Comparison of ENCODE assay signal across 43 mouse cellular contexts in genomic region chr7:131150179-131150578, GRCm38 (mm10). TPM values are rescaled to one million over a fixed set of nuclear protein-coding genes. Genes with fewer than 3 reads are reported as not detected.
"Had no signal": no experiment of that assay in that cellular context is flagged by ENCODE, and none has a peak within 500 bp of the region (broad histone marks: within the 10 kb centered on the region; RNA-seq: fewer than 3 reads in every experiment).

No protein-coding gene starts in this region.

- DNase-seq: heart, postnatal 10 days; heart, postnatal 14 days; heart, postnatal 36 days; heart, postnatal 4 days; kidney, adult 11 months; kidney, adult 18-20 months; kidney, adult 2 months; kidney, adult 8-10 months; kidney, adult 9 months; kidney, postnatal 10 days; kidney, postnatal 14 days; kidney, postnatal 25 days; kidney, postnatal 36 days; kidney, postnatal 4 days; layer of hippocampus, adult 9-11 months; layer of hippocampus, postnatal 36 days had no signal

- H3K4me3 ChIP-seq: heart, embryonic 10.5 days; heart, embryonic 12.5 days; heart, embryonic 13.5 days; heart, embryonic 15.5 days; hindbrain, embryonic 10.5 days; hindbrain, embryonic 12.5 days; hindbrain, embryonic 13.5 days; hindbrain, embryonic 15.5 days; intestine, embryonic 15.5 days; kidney, embryonic 15.5 days; layer of hippocampus, adult 2 months had no signal

- H3K4me1 ChIP-seq: heart, embryonic 12.5 days; heart, embryonic 15.5 days; hindbrain, embryonic 10.5 days; hindbrain, embryonic 12.5 days; hindbrain, embryonic 13.5 days; hindbrain, embryonic 15.5 days; intestine, embryonic 15.5 days; kidney, embryonic 15.5 days had no signal

- ATAC-seq: hindbrain, embryonic 16.5 days; hindbrain, postnatal 0 days; inflammation-experienced regulatory T-cells, adult 6 months; intestine, embryonic 15.5 days; intestine, embryonic 16.5 days; intestine, postnatal 0 days had no signal

- H3K27ac ChIP-seq: heart, embryonic 10.5 days; heart, embryonic 13.5 days; heart, embryonic 15.5 days; hindbrain, embryonic 10.5 days; hindbrain, embryonic 12.5 days; hindbrain, embryonic 13.5 days; hindbrain, embryonic 14.5 days; hindbrain, embryonic 15.5 days; hindbrain, postnatal 0 days; intestine, embryonic 15.5 days; kidney, embryonic 15.5 days; kidney, postnatal 0 days; layer of hippocampus, adult 2 months had no signal

- H3K4me2 ChIP-seq: heart, embryonic 11.5 days; heart, embryonic 12.5 days; heart, embryonic 13.5 days; heart, embryonic 15.5 days; hindbrain, embryonic 12.5 days; hindbrain, embryonic 13.5 days; hindbrain, embryonic 14.5 days; hindbrain, embryonic 15.5 days; intestine, embryonic 15.5 days; kidney, embryonic 15.5 days had no signal

- H3K9me3 ChIP-seq: heart, embryonic 10.5 days; heart, embryonic 12.5 days; heart, embryonic 13.5 days; heart, embryonic 15.5 days; hindbrain, embryonic 10.5 days; hindbrain, embryonic 12.5 days; hindbrain, embryonic 13.5 days; hindbrain, embryonic 15.5 days; intestine, embryonic 15.5 days; kidney, embryonic 15.5 days had no signal

- H3K27me3 ChIP-seq: heart, embryonic 12.5 days; hindbrain, embryonic 12.5 days; hindbrain, embryonic 13.5 days; hindbrain, embryonic 15.5 days; intestine, embryonic 15.5 days; kidney, embryonic 15.5 days had no signal

- H3K9ac ChIP-seq: heart, embryonic 12.5 days; heart, embryonic 13.5 days; heart, embryonic 15.5 days; hindbrain, embryonic 12.5 days; hindbrain, embryonic 13.5 days; hindbrain, embryonic 14.5 days; hindbrain, embryonic 15.5 days; intestine, embryonic 15.5 days; kidney, embryonic 15.5 days had no signal

- H3K36me3 ChIP-seq: heart, embryonic 10.5 days; heart, embryonic 12.5 days; heart, embryonic 13.5 days; heart, embryonic 15.5 days; hindbrain, embryonic 10.5 days; hindbrain, embryonic 12.5 days; hindbrain, embryonic 13.5 days; hindbrain, embryonic 15.5 days; intestine, embryonic 15.5 days; kidney, embryonic 15.5 days had no signal

RNA-seq across cellular contexts. Expression of gene 4933402N03Rik, which starts 4.1 kb away (rescaled TPM):
- polyA plus RNA-seq: heart, embryonic 10.5 days; heart, embryonic 11.5 days; heart, embryonic 12.5 days; heart, embryonic 13.5 days; heart, embryonic 14.5 days; heart, embryonic 15.5 days; heart, embryonic 16.5 days; heart, postnatal 0 days; hindbrain, embryonic 10.5 days; hindbrain, embryonic 11.5 days; hindbrain, embryonic 12.5 days; hindbrain, embryonic 13.5 days; hindbrain, embryonic 14.5 days; hindbrain, embryonic 15.5 days; hindbrain, embryonic 16.5 days; hindbrain, postnatal 0 days; inflammation-experienced regulatory T-cells, adult 6 months; intestine, embryonic 14.5 days; intestine, embryonic 15.5 days; intestine, embryonic 16.5 days; intestine, postnatal 0 days; kidney, adult 2 months; kidney, embryonic 14.5 days; kidney, embryonic 15.5 days; kidney, embryonic 16.5 days; kidney, postnatal 0 days; large intestine, adult 2 months had no signal

RNA-seq across cellular contexts. Expression of gene 5430419D17Rik, which starts 24.0 kb away (rescaled TPM):
- polyA plus RNA-seq: hindbrain, embryonic 10.5 days; hindbrain, embryonic 11.5 days; hindbrain, embryonic 12.5 days; hindbrain, embryonic 13.5 days; hindbrain, embryonic 15.5 days; inflammation-experienced regulatory T-cells, adult 6 months; intestine, embryonic 14.5 days; intestine, embryonic 16.5 days; intestine, postnatal 0 days; kidney, adult 2 months; kidney, embryonic 14.5 days; kidney, embryonic 15.5 days; kidney, embryonic 16.5 days; kidney, postnatal 0 days; large intestine, adult 2 months had no signal
